Mouse (Mus musculus): ENCODE results near the gene Kat6b. TPM values are rescaled to one million over a fixed set of nuclear protein-coding genes. Genes with fewer than 3 reads are reported as not detected.

Gene Kat6b
- polyA plus RNA-seq, 1 experiment from 2014 or later: 7.1 TPM

DNA sequence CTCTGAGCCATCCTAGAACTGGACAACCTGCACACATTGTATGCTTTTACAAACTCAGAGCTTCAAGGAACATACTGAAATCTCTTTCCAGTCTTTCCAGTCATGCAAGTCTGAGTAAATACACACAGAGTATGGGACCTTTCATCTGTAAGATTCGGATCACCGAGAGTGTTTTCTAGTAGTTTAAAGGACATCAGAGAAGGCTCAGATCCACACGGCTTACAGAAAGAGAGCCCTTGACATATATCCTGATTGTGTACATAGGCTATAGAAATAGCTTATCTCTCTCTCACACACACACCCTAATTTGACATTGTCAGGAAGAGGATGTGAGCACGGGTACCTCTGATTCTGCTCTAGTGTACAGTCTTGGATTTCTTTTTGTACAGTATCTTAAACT lies 121.7 kb downstream of the Kat6b start:
- H3K4me1 ChIP-seq (ENCODE audit: control insufficient read depth, insufficient read depth, low read length): peaks cover 36% of the 10 kb centered on the region
- H3K9ac ChIP-seq (ENCODE audit: low read depth, low read length): no peak overlapping the region
- H3K9me3 ChIP-seq (ENCODE audit: control insufficient read depth, low read length): no peaks in the 10 kb centered on the region
- no peak overlapping the region for H3K4me2 ChIP-seq (ENCODE audit: low read depth, low read length)
- H3K36me3 ChIP-seq (ENCODE audit: control insufficient read depth, insufficient read depth, low read length): 0 out of 2 replicates have a peak, but pooled peaks cover 2% of the 10 kb centered on the region
- H3K4me3 ChIP-seq (ENCODE audit: low read length): no peak overlapping the region
- no peak overlapping the region for H3K27ac ChIP-seq (ENCODE audit: low read length)
- no peaks in the 10 kb centered on the region for H3K27me3 ChIP-seq (replicated peaks; ENCODE audit: control insufficient read depth, insufficient read depth, low read length)
- whole genome bisulfite sequencing: 57% methylated on average over 4 of the region's 4 CpGs
- ATAC-seq: no peak

DNA sequence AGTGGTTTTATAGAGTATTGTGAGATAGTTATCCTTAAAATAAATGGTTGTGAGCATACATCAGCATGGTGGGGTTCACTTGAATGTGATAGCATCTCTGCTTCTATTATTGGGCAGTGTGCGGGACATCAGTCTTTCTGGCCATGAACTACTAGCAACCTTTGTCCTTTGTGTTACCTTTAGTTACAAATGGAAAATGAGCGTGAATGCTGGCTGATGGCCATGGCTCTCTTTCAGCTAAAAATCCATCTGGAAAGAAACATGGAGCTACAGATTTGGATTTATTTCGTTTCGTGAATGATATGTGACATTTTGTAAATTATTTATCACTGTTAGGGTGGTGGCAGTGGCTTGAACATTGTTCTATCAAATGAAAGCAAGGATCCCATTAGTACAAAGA lies 126.5 kb downstream of the Kat6b start:
- H3K9me3 ChIP-seq (ENCODE audit: control insufficient read depth, low read length): no peaks in the 10 kb centered on the region
- 0 out of 2 replicates have a peak, but pooled peaks cover 2% of the 10 kb centered on the region for H3K36me3 ChIP-seq (ENCODE audit: control insufficient read depth, insufficient read depth, low read length)
- no peaks in the 10 kb centered on the region for H3K27me3 ChIP-seq (replicated peaks; ENCODE audit: control insufficient read depth, insufficient read depth, low read length)
- no peak overlapping the region for H3K9ac ChIP-seq (ENCODE audit: low read depth, low read length)
- H3K4me1 ChIP-seq (ENCODE audit: control insufficient read depth, insufficient read depth, low read length): peaks cover 16% of the 10 kb centered on the region; the same call in 1 of the 2 replicates
- H3K4me3 ChIP-seq (ENCODE audit: low read length): no peak overlapping the region
- H3K4me2 ChIP-seq (ENCODE audit: low read depth, low read length): no peak overlapping the region
- no peak for ATAC-seq
- H3K27ac ChIP-seq (ENCODE audit: low read length): no peak overlapping the region
- WGBS: 61% methylated on average over 4 of the region's 4 CpGs

DNA sequence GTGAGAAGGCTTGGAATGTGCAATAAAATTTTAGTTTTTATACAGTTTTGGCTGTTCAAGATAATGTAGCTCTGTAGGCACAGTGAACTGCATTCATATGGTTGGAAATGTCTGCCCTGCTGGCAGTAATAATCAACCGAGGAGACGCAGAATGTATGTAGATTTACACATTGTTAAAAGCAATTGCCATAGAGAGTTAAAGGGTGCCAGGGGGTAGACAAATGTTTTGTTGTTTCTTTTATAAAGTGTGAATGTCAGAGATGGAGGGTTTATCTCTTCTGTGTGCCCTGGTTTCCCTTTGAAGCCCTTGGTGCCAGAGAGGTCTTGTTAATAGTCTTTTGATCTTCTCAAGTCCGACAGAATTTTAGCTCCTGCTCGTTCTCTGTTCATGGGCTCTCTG lies 127.7 kb downstream of the Kat6b start:
- H3K4me1 ChIP-seq (ENCODE audit: control insufficient read depth, insufficient read depth, low read length): peaks cover 9% of the 10 kb centered on the region; the same call in 1 of the 2 replicates
- H3K9ac ChIP-seq (ENCODE audit: low read depth, low read length): no peak overlapping the region
- ATAC-seq: no peak
- H3K36me3 ChIP-seq (ENCODE audit: control insufficient read depth, insufficient read depth, low read length): 0 out of 2 replicates have a peak, but pooled peaks cover 2% of the 10 kb centered on the region
- no peak overlapping the region for H3K27ac ChIP-seq (ENCODE audit: low read length)
- WGBS: 54% methylated on average over 4 of the region's 4 CpGs
- no peaks in the 10 kb centered on the region for H3K9me3 ChIP-seq (ENCODE audit: control insufficient read depth, low read length)
- no peak overlapping the region for H3K4me3 ChIP-seq (ENCODE audit: low read length)
- no peak overlapping the region for H3K4me2 ChIP-seq (ENCODE audit: low read depth, low read length)
- no peaks in the 10 kb centered on the region for H3K27me3 ChIP-seq (replicated peaks; ENCODE audit: control insufficient read depth, insufficient read depth, low read length)

DNA sequence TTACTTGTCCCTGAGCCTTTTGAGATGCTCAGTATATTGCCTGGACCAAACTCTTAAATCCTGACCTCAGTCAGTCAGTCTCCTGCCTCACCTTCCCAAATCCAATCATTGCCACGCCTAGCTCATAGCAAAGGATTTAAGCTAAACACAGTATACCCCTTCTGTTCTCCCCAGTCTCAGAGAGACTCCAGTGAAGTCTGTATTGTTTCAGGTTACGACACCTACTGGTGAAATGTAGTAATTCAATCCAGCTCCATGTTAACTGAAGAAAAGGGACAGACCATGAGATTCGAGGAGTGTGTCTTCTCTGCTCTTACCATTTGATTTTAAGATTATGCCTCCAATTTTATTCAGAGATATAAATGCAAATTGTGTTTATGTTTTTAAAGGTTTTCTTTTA lies 129.0 kb downstream of the Kat6b start:
- no peak overlapping the region for H3K4me3 ChIP-seq (ENCODE audit: low read length)
- H3K4me2 ChIP-seq (ENCODE audit: low read depth, low read length): no peak overlapping the region
- ATAC-seq: peak; percentile 46; the same call in 1 of the 2 replicates
- 20% methylated on average over 3 of the region's 3 CpGs for WGBS
- H3K36me3 ChIP-seq (ENCODE audit: control insufficient read depth, insufficient read depth, low read length): 0 out of 2 replicates have a peak, but pooled peaks cover 2% of the 10 kb centered on the region
- H3K27ac ChIP-seq (ENCODE audit: low read length): no peak overlapping the region
- H3K27me3 ChIP-seq (replicated peaks; ENCODE audit: control insufficient read depth, insufficient read depth, low read length): no peaks in the 10 kb centered on the region
- H3K4me1 ChIP-seq (ENCODE audit: control insufficient read depth, insufficient read depth, low read length): peaks cover 9% of the 10 kb centered on the region; the same call in 1 of the 2 replicates
- no peak overlapping the region for H3K9ac ChIP-seq (ENCODE audit: low read depth, low read length)
- H3K9me3 ChIP-seq (ENCODE audit: control insufficient read depth, low read length): no peaks in the 10 kb centered on the region

DNA sequence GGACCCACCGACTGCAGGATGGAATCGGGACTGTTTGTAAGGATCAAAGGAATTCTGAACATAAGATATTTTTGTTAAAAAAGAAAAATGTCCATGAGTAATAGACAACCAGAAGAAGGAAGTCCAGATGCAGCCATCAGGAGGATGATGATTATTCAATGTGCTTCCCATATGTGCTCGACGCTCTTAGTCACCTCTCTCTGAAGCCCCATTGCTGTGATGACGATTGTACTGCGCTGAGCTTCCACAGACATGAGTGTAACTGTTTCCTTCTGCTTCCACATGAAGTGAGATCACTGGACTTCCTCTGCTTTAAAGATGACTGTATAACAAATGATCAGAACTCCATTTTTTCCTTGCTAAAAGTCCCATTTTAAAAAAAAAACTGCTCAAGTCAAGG lies 131.8 kb downstream of the Kat6b start:
- Histone ChIP-seq H3K9ac (ENCODE audit: low read depth, low read length) (no peak overlapping the region), H3K27ac (ENCODE audit: low read length) (no peak overlapping the region), H3K4me1 (ENCODE audit: control insufficient read depth, insufficient read depth, low read length) (peaks cover 6% of the 10 kb centered on the region; the same call in 1 of the 2 replicates), H3K9me3 (ENCODE audit: control insufficient read depth, low read length) (no peaks in the 10 kb centered on the region), H3K4me2 (ENCODE audit: low read depth, low read length) (no peak overlapping the region), H3K36me3 (ENCODE audit: control insufficient read depth, insufficient read depth, low read length) (no peaks in the 10 kb centered on the region), H3K27me3 (replicated peaks; ENCODE audit: control insufficient read depth, insufficient read depth, low read length) (no peaks in the 10 kb centered on the region), H3K4me3 (ENCODE audit: low read length) (no peak overlapping the region)
- WGBS: 84% methylated on average over 6 of the region's 6 CpGs
- no peak for ATAC-seq

DNA sequence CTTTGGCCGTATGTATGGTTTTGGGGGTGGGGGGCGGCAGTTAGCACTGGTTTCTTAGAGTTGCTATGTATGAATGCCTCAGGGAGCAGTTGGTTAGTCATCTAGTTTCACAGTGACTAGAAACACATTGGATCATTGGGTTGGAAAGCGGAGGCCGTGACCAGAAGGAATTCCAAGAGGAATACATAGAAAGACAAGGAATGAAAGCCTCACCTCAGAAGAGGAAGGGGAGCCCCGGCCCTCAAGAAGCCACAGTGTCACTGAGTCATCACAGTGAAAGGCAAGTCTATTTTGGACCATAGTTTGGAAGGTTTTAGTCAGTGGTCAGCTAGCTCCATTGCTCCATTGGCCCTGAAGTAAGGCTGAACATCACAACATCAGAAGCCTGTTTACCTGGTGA lies 132.9 kb downstream of the Kat6b start:
- Histone ChIP-seq H3K9ac (ENCODE audit: low read depth, low read length) (no peak overlapping the region), H3K27me3 (replicated peaks; ENCODE audit: control insufficient read depth, insufficient read depth, low read length) (no peaks in the 10 kb centered on the region), H3K36me3 (ENCODE audit: control insufficient read depth, insufficient read depth, low read length) (peaks cover 3% of the 10 kb centered on the region; the same call in 1 of the 2 replicates), H3K27ac (ENCODE audit: low read length) (no peak overlapping the region), H3K4me3 (ENCODE audit: low read length) (no peak overlapping the region), H3K4me2 (ENCODE audit: low read depth, low read length) (no peak overlapping the region), H3K4me1 (ENCODE audit: control insufficient read depth, insufficient read depth, low read length) (peaks cover 3% of the 10 kb centered on the region; the same call in 1 of the 2 replicates), H3K9me3 (ENCODE audit: control insufficient read depth, low read length) (no peaks in the 10 kb centered on the region)
- ATAC-seq: no peak
- WGBS: 95% methylated on average over 5 of the region's 5 CpGs

DNA sequence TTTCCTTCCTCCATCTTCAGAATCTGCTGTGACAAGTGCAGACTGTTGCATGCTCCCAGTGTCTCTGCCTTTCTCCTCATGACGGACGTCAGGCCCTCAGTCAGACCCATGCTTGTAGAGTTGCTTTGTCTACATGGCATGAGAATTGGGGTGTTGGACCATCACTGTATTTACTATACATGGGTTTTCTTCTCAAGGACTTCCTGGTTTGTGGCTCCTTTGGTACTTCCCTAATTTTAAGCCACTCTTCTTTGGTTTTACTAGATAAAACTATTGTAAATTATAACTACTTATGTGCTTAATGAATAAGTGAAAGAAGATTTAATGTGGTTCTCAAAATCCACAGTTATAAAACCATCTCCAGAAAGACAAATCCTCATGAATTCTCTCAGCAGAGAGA lies 134.6 kb downstream of the Kat6b start:
- H3K4me1 ChIP-seq (ENCODE audit: control insufficient read depth, insufficient read depth, low read length): peaks cover 3% of the 10 kb centered on the region; the same call in 1 of the 2 replicates
- peaks cover 5% of the 10 kb centered on the region; the same call in 1 of the 2 replicates for H3K36me3 ChIP-seq (ENCODE audit: control insufficient read depth, insufficient read depth, low read length)
- ATAC-seq: no peak
- whole genome bisulfite sequencing: 82% methylated on average over 2 of the region's 2 CpGs
- no peak overlapping the region for H3K27ac ChIP-seq (ENCODE audit: low read length)
- H3K9me3 ChIP-seq (ENCODE audit: control insufficient read depth, low read length): no peaks in the 10 kb centered on the region
- H3K27me3 ChIP-seq (replicated peaks; ENCODE audit: control insufficient read depth, insufficient read depth, low read length): no peaks in the 10 kb centered on the region
- H3K9ac ChIP-seq (ENCODE audit: low read depth, low read length): no peak overlapping the region
- H3K4me2 ChIP-seq (ENCODE audit: low read depth, low read length): no peak overlapping the region
- no peak overlapping the region for H3K4me3 ChIP-seq (ENCODE audit: low read length)

DNA sequence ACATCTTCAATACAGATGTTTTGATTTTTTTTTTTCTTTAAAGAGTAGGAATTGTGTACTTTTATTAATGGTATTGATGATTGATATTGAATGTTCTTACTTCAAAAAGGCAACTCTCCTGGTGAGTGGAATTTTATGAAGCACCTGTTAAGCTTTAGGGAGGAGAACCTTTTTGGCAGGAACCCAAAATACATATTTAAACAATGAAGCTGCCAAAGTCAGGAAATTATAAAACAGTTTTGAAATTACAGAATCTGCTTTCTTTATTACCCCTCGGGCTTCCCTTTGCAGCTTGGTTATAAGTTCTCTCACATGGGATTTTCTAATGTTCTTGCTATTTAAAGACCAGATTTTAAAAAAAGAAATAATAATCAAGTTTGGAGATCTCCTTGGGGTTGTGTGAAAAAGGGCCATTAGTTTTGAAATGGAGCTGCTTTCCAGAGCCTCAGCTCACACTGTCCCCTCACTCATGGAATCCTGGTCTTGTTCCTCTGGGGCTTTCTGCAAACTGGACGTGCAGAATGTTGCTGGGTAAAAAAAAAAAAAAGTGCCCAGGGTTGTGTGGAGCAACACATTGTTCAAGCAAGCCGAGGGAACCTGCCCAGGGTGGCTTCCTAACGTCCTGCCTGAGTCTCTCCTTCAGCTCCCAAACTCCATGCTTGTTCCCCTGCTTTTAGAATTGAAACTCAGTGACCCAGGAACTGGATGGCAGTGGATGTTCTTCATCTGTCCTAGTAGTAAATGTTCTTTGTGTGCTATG lies 136.2 kb downstream of the Kat6b start:
- Histone ChIP-seq H3K4me2 (ENCODE audit: low read depth, low read length) (no peak overlapping the region), H3K9ac (ENCODE audit: low read depth, low read length) (no peak overlapping the region), H3K27me3 (replicated peaks; ENCODE audit: control insufficient read depth, insufficient read depth, low read length) (no peaks in the 10 kb centered on the region), H3K4me1 (ENCODE audit: control insufficient read depth, insufficient read depth, low read length) (peaks cover 3% of the 10 kb centered on the region; the same call in 1 of the 2 replicates), H3K4me3 (ENCODE audit: low read length) (no peak overlapping the region), H3K27ac (ENCODE audit: low read length) (no peak overlapping the region), H3K9me3 (ENCODE audit: control insufficient read depth, low read length) (no peaks in the 10 kb centered on the region), H3K36me3 (ENCODE audit: control insufficient read depth, insufficient read depth, low read length) (peaks cover 5% of the 10 kb centered on the region; the same call in 1 of the 2 replicates)
- ATAC-seq: no peak
- 49% methylated on average over 4 of the region's 4 CpGs for WGBS

DNA sequence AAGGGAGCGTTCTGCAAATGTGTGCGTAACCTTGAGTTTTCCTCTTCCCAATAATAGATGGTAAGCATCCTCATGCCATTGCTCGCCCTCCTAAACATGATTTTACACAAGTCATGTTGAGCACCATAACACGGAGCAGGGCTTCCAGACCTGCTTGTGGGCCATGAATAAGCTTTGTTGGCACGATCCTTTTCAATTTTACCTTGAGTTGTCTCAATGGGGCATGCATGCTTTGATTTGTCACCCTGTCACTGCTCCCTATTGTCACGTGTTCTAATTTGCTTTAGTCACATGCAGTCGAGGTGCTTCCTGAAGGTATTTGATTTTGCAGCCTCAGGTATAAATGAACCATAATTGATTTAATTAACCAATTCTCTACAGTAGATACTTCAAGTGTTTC lies 138.7 kb downstream of the Kat6b start:
- Histone ChIP-seq H3K9ac (ENCODE audit: low read depth, low read length) (no peak overlapping the region), H3K4me1 (ENCODE audit: control insufficient read depth, insufficient read depth, low read length) (peaks cover 3% of the 10 kb centered on the region; the same call in 1 of the 2 replicates), H3K4me3 (ENCODE audit: low read length) (no peak overlapping the region), H3K9me3 (ENCODE audit: control insufficient read depth, low read length) (no peaks in the 10 kb centered on the region), H3K36me3 (ENCODE audit: control insufficient read depth, insufficient read depth, low read length) (peaks cover 5% of the 10 kb centered on the region; the same call in 1 of the 2 replicates), H3K27me3 (replicated peaks; ENCODE audit: control insufficient read depth, insufficient read depth, low read length) (no peaks in the 10 kb centered on the region), H3K4me2 (ENCODE audit: low read depth, low read length) (no peak overlapping the region), H3K27ac (ENCODE audit: low read length) (no peak overlapping the region)
- WGBS: 88% methylated on average over 7 of the region's 7 CpGs
- ATAC-seq: no peak
